Mouse (Mus musculus): Measurements from ENCODE around the gene Ubap1l. TPM values are rescaled to one million over a fixed set of nuclear protein-coding genes. Genes with fewer than 3 reads are reported as not detected.

The Ubap1l gene
- 1.1 and 1.7 TPM in 2 replicates for polyA plus RNA-seq (2011; ENCODE audit: insufficient read depth, insufficient read length, low replicate concordance, missing spikeins)

- Histone ChIP-seq H3K27ac (ENCODE audit: control insufficient read depth, insufficient read depth, low read depth, low read length, poor library complexity) (no peak within 1 kb of the TSS), H3K4me3 (replicated peaks; ENCODE audit: control insufficient read depth, low read depth, low read length) (no peak within 1 kb of the TSS), H3K4me1 (ENCODE audit: control insufficient read depth, insufficient read depth, low read length) (no peaks in the 10 kb centered on the region; the same call in 1 of the 2 replicates)
- WGBS, result 89% methylated on average over 16 of the region's 16 CpGs
- TF ChIP-seq POLR2A (IDR thresholded peaks at IDR 0.05; ENCODE audit: borderline replicate concordance, control insufficient read depth, low read depth, low read length) (no peak), CTCF (IDR thresholded peaks at IDR 0.05; ENCODE audit: control insufficient read depth, insufficient read depth, low read length) (no peak)
Observed at GRCm38 (mm10) chr9:65360641-65361448, at the start of gene Ubap1l. Gene Ubap1l (plus strand): TSS chr9:65361041.

GRCm38 (mm10) chr9:65312669-65313357 lies 48.0 kb upstream of the Ubap1l start:
- Histone ChIP-seq H3K4me3 (replicated peaks; ENCODE audit: control insufficient read depth, low read depth, low read length) (no peak overlapping the region), H3K4me1 (ENCODE audit: control insufficient read depth, insufficient read depth, low read length) (no peaks in the 10 kb centered on the region), H3K27ac (ENCODE audit: control insufficient read depth, insufficient read depth, low read depth, low read length, poor library complexity) (no peak overlapping the region)
- WGBS, result 92% methylated on average over 4 of the region's 4 CpGs
- TF ChIP-seq POLR2A (IDR thresholded peaks at IDR 0.05; ENCODE audit: borderline replicate concordance, control insufficient read depth, low read depth, low read length), result no peak
- TF ChIP-seq CTCF (IDR thresholded peaks at IDR 0.05; ENCODE audit: control insufficient read depth, insufficient read depth, low read length), result no peak

GRCm38 (mm10) chr9:65313846-65314245 lies 47.0 kb upstream of the Ubap1l start:
- no peak for TF ChIP-seq CTCF (IDR thresholded peaks at IDR 0.05; ENCODE audit: control insufficient read depth, insufficient read depth, low read length)
- TF ChIP-seq POLR2A (IDR thresholded peaks at IDR 0.05; ENCODE audit: borderline replicate concordance, control insufficient read depth, low read depth, low read length), result no peak
- Histone ChIP-seq H3K4me1 (ENCODE audit: control insufficient read depth, insufficient read depth, low read length) (no peaks in the 10 kb centered on the region), H3K4me3 (replicated peaks; ENCODE audit: control insufficient read depth, low read depth, low read length) (no peak overlapping the region), H3K27ac (ENCODE audit: control insufficient read depth, insufficient read depth, low read depth, low read length, poor library complexity) (no peak overlapping the region)
- WGBS, result 84% methylated on average over 1 of the region's 1 CpGs

GRCm38 (mm10) chr9:65322255-65322900 lies 38.5 kb upstream of the Ubap1l start:
- 91% methylated on average over 11 of the region's 11 CpGs for WGBS
- no peak overlapping the region for H3K4me3 ChIP-seq (replicated peaks; ENCODE audit: control insufficient read depth, low read depth, low read length)
- no peak overlapping the region for H3K27ac ChIP-seq (ENCODE audit: control insufficient read depth, insufficient read depth, low read depth, low read length, poor library complexity)

GRCm38 (mm10) chr9:65325971-65326370 lies 34.9 kb upstream of the Ubap1l start:
- no peak for TF ChIP-seq CTCF (IDR thresholded peaks at IDR 0.05; ENCODE audit: control insufficient read depth, insufficient read depth, low read length)
- no peak overlapping the region for H3K4me3 ChIP-seq (replicated peaks; ENCODE audit: control insufficient read depth, low read depth, low read length)
- H3K4me1 ChIP-seq (ENCODE audit: control insufficient read depth, insufficient read depth, low read length), result no peaks in the 10 kb centered on the region
- H3K27ac ChIP-seq (ENCODE audit: control insufficient read depth, insufficient read depth, low read depth, low read length, poor library complexity), result no peak overlapping the region

More at GRCm38 (mm10) chr9:65322255-65322900, 38.5 kb upstream of the Ubap1l start:
- no peak for TF ChIP-seq CTCF (IDR thresholded peaks at IDR 0.05; ENCODE audit: control insufficient read depth, insufficient read depth, low read length)
- no peak for TF ChIP-seq POLR2A (IDR thresholded peaks at IDR 0.05; ENCODE audit: borderline replicate concordance, control insufficient read depth, low read depth, low read length)
- no peaks in the 10 kb centered on the region for H3K4me1 ChIP-seq (ENCODE audit: control insufficient read depth, insufficient read depth, low read length)

GRCm38 (mm10) chr9:65327371-65327770 lies 33.5 kb upstream of the Ubap1l start:
- no peak for TF ChIP-seq CTCF (IDR thresholded peaks at IDR 0.05; ENCODE audit: control insufficient read depth, insufficient read depth, low read length)
- no peak for TF ChIP-seq POLR2A (IDR thresholded peaks at IDR 0.05; ENCODE audit: borderline replicate concordance, control insufficient read depth, low read depth, low read length)
- no peak overlapping the region for H3K4me3 ChIP-seq (replicated peaks; ENCODE audit: control insufficient read depth, low read depth, low read length)
- no peaks in the 10 kb centered on the region for H3K4me1 ChIP-seq (ENCODE audit: control insufficient read depth, insufficient read depth, low read length)
- 92% methylated on average over 2 of the region's 2 CpGs for WGBS
- no peak overlapping the region for H3K27ac ChIP-seq (ENCODE audit: control insufficient read depth, insufficient read depth, low read depth, low read length, poor library complexity)

- TF ChIP-seq POLR2A (IDR thresholded peaks at IDR 0.05; ENCODE audit: borderline replicate concordance, control insufficient read depth, low read depth, low read length), result no peak
- no peak for TF ChIP-seq CTCF (IDR thresholded peaks at IDR 0.05; ENCODE audit: control insufficient read depth, insufficient read depth, low read length)
- 91% methylated on average over 5 of the region's 5 CpGs for WGBS
- no peak overlapping the region for H3K4me3 ChIP-seq (replicated peaks; ENCODE audit: control insufficient read depth, low read depth, low read length)
- no peak overlapping the region for H3K27ac ChIP-seq (ENCODE audit: control insufficient read depth, insufficient read depth, low read depth, low read length, poor library complexity)
- no peaks in the 10 kb centered on the region for H3K4me1 ChIP-seq (ENCODE audit: control insufficient read depth, insufficient read depth, low read length)
Observed at GRCm38 (mm10) chr9:65333958-65334357, 26.9 kb upstream of the Ubap1l start.

- TF ChIP-seq POLR2A (IDR thresholded peaks at IDR 0.05; ENCODE audit: borderline replicate concordance, control insufficient read depth, low read depth, low read length), result no peak
- TF ChIP-seq CTCF (IDR thresholded peaks at IDR 0.05; ENCODE audit: control insufficient read depth, insufficient read depth, low read length), result no peak
- WGBS, result 63% methylated on average over 4 of the region's 4 CpGs
- H3K4me3 ChIP-seq (replicated peaks; ENCODE audit: control insufficient read depth, low read depth, low read length), result no peak overlapping the region
- H3K4me1 ChIP-seq (ENCODE audit: control insufficient read depth, insufficient read depth, low read length), result no peaks in the 10 kb centered on the region
- no peak overlapping the region for H3K27ac ChIP-seq (ENCODE audit: control insufficient read depth, insufficient read depth, low read depth, low read length, poor library complexity)
Observed at GRCm38 (mm10) chr9:65339146-65339545, 21.7 kb upstream of the Ubap1l start.
